Mouse (Mus musculus) spleen, adult 2 months (tissue): Measurements from ENCODE around the gene Lca5l.

ENCODE experiments used
- CTCF ChIP-seq: fragments of 200-500 bp; IDR thresholded peaks from 2 replicates; pipeline ENCODE4 v1.5.1; 2011; ENCODE audit warnings: mild to moderate bottlenecking, inconsistent platforms; ENCODE audit not compliant: insufficient read depth, insufficient read length, insufficient replicate concordance; ENCODE audit errors: extremely low read depth
- POLR2A ChIP-seq: fragments of 200-500 bp; IDR thresholded peaks from 2 replicates; pipeline ENCODE4 v1.6.1; 2011; ENCODE audit warnings: low read depth, low read length, inconsistent platforms

- TF ChIP-seq POLR2A (no peak), CTCF (no peak)
These were observed 81.3 kb downstream of the Lca5l start for GRCm38 (mm10) chr16:96110655-96111345.
